Mouse (Mus musculus): ENCODE results near the gene Gm45785.

DNA sequence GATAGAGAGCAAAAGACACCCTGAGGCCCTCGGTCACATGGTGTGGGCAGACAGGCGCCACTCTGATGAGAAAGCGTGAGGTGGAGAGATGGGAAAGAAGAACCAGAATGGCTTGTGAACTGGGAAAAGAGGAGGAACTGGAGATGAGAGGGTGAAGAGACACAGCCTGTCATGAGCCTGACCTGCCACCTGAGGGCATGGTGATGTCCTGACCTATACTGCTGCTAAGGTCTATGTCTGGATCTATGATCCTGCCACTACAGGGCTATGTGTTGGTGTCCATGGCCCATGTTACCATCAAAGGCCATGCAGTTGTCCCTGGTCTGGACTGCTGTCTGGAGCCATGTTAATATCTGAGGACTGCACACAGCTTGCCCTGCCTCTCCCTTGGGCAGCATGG lies 58.5 kb downstream of the Gm45785 start:
- no peak for TF ChIP-seq JUND (IDR thresholded peaks at IDR 0.05; ENCODE audit: low read depth, low read length)
- TF ChIP-seq CTCF (IDR thresholded peaks at IDR 0.05 in 2 of 3, conservative IDR thresholded peaks at IDR 0.05 in 1 of 3; ENCODE audit: control insufficient read depth in 1 of 3, insufficient read depth in 1 of 3, low read depth in 2 of 3, low read length in 3 of 3, poor library complexity in 1 of 3, severe bottlenecking in 1 of 3): peak in 2 of 3 experiments; percentile 2 to 8; a peak in 1 of 6 replicates
- TF ChIP-seq POLR2AphosphoS2 (IDR thresholded peaks at IDR 0.05; ENCODE audit: low read length): no peak
- no peak for TF ChIP-seq EP300 (IDR thresholded peaks at IDR 0.05; ENCODE audit: low read depth in 1 of 2, low read length in 2 of 2)
- no peak for TF ChIP-seq ZC3H11A (IDR thresholded peaks at IDR 0.05; ENCODE audit: low read depth, low read length)
- TF ChIP-seq RAD21 (IDR thresholded peaks at IDR 0.05; ENCODE audit: low read depth, low read length): no peak
- TF ChIP-seq TBP (IDR thresholded peaks at IDR 0.05; ENCODE audit: low read depth, low read length): no peak
- TF ChIP-seq MAX (IDR thresholded peaks at IDR 0.05; ENCODE audit: low read length): no peak
- no peak for TF ChIP-seq POLR2A (IDR thresholded peaks at IDR 0.05; ENCODE audit: control insufficient read depth in 1 of 2, insufficient read depth in 1 of 2, low read depth in 1 of 2, low read length in 2 of 2, poor library complexity in 1 of 2)
- no peak for TF ChIP-seq ETS1 (IDR thresholded peaks at IDR 0.05; ENCODE audit: low read depth, low read length)
- TF ChIP-seq TAL1 (IDR thresholded peaks at IDR 0.05; ENCODE audit: low read length): no peak
- TF ChIP-seq HCFC1 (IDR thresholded peaks at IDR 0.05; ENCODE audit: low read depth, low read length): no peak

Data from MEL (cell line).